Mouse (Mus musculus) sigmoid colon, adult 10 weeks (tissue): ENCODE results near the gene Arhgap5. TPM values are rescaled to one million over a fixed set of nuclear protein-coding genes. Genes with fewer than 3 reads are reported as not detected.

ENCODE experiments used
- polyA plus RNA-seq: library from polyadenylated mRNA; stranded (reverse); fragments of 350-450 nt; fragmentation: Illumina TruSeq; extraction: RNeasy Lipid Tissue Mini Kit (QIAGEN cat#74804); gene quantifications from one replicate; pipeline ENCODE4 v1.2.3, GENCODE M21; 2014; ENCODE audit warnings: low read depth, low replicate concordance

Gene Arhgap5
- polyA plus RNA-seq = 466 TPM

GRCm38 (mm10) chr12:52503456-52504320 is at the start of gene Arhgap5:
TSS of gene Arhgap5 (plus strand) at chr12:52503972.

Other genes with a start within 250 kb of the Arhgap5 start
- gene Akap6, start 195.4 kb downstream of the Arhgap5 start, polyA plus RNA-seq = 4.4 TPM